Mouse (Mus musculus): ENCODE data around the gene Arl6ip4. TPM values are rescaled to one million over a fixed set of nuclear protein-coding genes. Genes with fewer than 3 reads are reported as not detected.

Arl6ip4 gene
- 81.3 and 97.4 TPM in 2 replicates for polyA plus RNA-seq (2014; fragmentation: Nextera tagmentation; extraction: Ambion mirVana)

DNA sequence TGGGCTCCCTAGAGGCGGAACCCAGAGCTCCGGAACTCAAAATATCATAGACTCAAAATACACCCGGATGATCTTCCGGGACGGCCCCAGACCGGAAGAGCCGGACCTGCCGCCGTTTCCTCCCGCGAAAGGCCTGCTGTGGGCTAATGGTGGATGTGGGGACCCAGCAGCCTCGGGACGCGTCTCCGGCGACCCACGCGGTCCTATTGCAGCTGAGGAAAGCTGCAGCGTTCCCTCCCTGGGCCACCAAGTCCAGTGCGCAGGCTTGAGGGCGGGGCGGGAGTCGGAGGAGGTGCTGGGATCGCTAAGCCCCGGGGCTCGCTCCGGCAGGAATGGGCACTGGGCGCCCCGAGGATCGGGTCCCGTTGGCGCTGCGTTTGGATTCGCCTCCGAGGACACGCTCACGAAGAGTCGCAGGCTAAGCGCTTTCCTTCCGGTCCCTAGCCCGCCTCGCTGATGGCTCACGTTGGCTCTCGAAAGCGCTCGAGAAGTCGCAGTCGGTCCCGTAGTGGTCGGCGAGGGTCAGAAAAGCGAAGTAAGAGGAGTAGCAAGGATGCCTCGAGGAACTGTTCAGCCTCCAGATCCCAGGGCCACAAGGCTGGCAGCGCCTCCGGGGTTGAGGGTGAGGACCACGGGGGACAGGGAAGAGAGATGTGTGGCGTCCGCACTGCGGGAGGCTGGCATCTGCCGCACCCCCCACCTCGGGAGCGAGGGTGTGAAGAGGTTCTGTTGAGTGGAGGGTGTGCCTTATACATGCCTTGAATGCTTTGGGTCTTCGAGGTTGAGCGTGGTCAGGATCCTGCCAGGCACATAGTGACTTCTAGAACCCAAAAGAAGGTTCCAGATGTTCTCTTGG lies at the start of gene Arl6ip4:
Gene Arl6ip4 (plus strand): TSS at position 100 of the 856 bp plus-strand sequence.
- H3K36me3 ChIP-seq (replicated peaks; ENCODE audit: control insufficient read depth, insufficient read depth, low read depth, low read length), result peaks cover 4% of the 10 kb centered on the region
- WGBS, result 2% methylated on average over 63 of the region's 64 CpGs
- no peak for ATAC-seq (replicated peaks; ENCODE audit: insufficient number of reproducible peaks, low FRiP score, low TSS enrichment, low read depth)

DNA sequence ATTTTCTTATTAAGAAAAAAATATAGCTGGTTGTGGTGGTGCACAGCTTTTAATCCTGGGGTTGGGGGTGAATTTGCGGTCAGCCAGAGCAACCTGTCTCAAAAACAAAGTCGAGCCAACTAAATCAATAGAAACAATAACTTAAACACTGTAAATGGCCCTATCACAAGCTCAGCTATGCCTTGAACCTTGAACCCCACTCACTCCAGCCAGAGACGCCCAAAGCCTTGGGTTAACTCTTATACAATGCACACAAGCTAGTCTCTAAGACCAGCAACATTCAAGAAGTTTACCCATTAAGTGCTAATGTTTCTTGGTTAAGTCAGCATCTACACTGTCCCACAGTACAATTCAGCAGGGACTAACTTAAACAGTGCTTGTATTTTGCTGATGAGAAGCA lies 46.2 kb upstream of the Arl6ip4 start:
- Histone ChIP-seq H3K27ac (replicated peaks; ENCODE audit: low read depth, low read length) (no peak overlapping the region), H3K4me2 (ENCODE audit: low read depth, low read length) (no peak overlapping the region), H3K4me3 (ENCODE audit: low read depth, low read length) (no peak overlapping the region), H3K9me3 (replicated peaks; ENCODE audit: control insufficient read depth, low read length) (no peaks in the 10 kb centered on the region), H3K36me3 (replicated peaks; ENCODE audit: control insufficient read depth, insufficient read depth, low read depth, low read length) (no peaks in the 10 kb centered on the region), H3K4me1 (ENCODE audit: control insufficient read depth, insufficient read depth, low read length) (no peaks in the 10 kb centered on the region), H3K27me3 (ENCODE audit: control insufficient read depth, insufficient read depth, low read length) (no peaks in the 10 kb centered on the region), H3K9ac (replicated peaks; ENCODE audit: low read length) (no peak overlapping the region)
- 91% methylated on average over 3 of the region's 3 CpGs for WGBS
- no peak for ATAC-seq (replicated peaks; ENCODE audit: insufficient number of reproducible peaks, low FRiP score, low TSS enrichment, low read depth)
- no peak for DNase-seq (ENCODE audit: low spot score)

More for the DNA sequence above, at the start of gene Arl6ip4:
- peak within 1 kb of the TSS; percentile 94 for H3K4me2 ChIP-seq (ENCODE audit: low read depth, low read length)
- H3K27ac ChIP-seq (replicated peaks; ENCODE audit: low read depth, low read length), result peak within 1 kb of the TSS; percentile 78; the same call in 1 of the 2 replicates
- DNase-seq (ENCODE audit: low spot score), result peak; percentile 80
- no peaks in the 10 kb centered on the region for H3K9me3 ChIP-seq (replicated peaks; ENCODE audit: control insufficient read depth, low read length)
- peak within 1 kb of the TSS; percentile 94 for H3K4me3 ChIP-seq (ENCODE audit: low read depth, low read length)
- H3K4me1 ChIP-seq (ENCODE audit: control insufficient read depth, insufficient read depth, low read length), result peaks cover 9% of the 10 kb centered on the region
- peak within 1 kb of the TSS; percentile 96 for H3K9ac ChIP-seq (replicated peaks; ENCODE audit: low read length)
- no peaks in the 10 kb centered on the region for H3K27me3 ChIP-seq (ENCODE audit: control insufficient read depth, insufficient read depth, low read length)

DNA sequence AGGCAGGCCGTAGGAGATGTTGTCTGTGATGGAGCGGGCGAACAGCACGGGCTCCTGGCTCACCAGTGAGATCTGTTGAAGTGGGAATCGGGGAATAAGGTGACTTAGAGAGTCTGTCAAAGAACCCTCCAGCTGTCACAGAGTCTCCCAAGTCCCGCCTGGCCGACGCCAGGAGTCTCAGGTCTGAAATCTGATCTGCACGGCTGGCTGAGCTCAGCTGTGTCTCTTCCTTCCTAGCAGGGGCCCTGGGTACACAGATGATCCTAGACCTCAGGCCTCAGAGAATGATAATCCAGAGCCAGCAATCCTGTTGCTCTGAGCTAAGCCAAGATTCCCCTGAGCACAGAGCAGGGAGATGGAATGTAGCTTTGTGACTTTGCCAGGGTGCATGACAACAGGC lies 42.2 kb upstream of the Arl6ip4 start:
- no peaks in the 10 kb centered on the region for H3K27me3 ChIP-seq (ENCODE audit: control insufficient read depth, insufficient read depth, low read length)
- H3K27ac ChIP-seq (replicated peaks; ENCODE audit: low read depth, low read length), result no peak overlapping the region
- H3K9ac ChIP-seq (replicated peaks; ENCODE audit: low read length), result no peak overlapping the region
- no peaks in the 10 kb centered on the region for H3K36me3 ChIP-seq (replicated peaks; ENCODE audit: control insufficient read depth, insufficient read depth, low read depth, low read length)
- no peaks in the 10 kb centered on the region for H3K9me3 ChIP-seq (replicated peaks; ENCODE audit: control insufficient read depth, low read length)
- no peaks in the 10 kb centered on the region for H3K4me1 ChIP-seq (ENCODE audit: control insufficient read depth, insufficient read depth, low read length)
- no peak overlapping the region for H3K4me3 ChIP-seq (ENCODE audit: low read depth, low read length)
- ATAC-seq (replicated peaks; ENCODE audit: insufficient number of reproducible peaks, low FRiP score, low TSS enrichment, low read depth), result no peak
- peak; percentile 61 for DNase-seq (ENCODE audit: low spot score)
- H3K4me2 ChIP-seq (ENCODE audit: low read depth, low read length), result no peak overlapping the region
- 40% methylated on average over 9 of the region's 9 CpGs for WGBS

DNA sequence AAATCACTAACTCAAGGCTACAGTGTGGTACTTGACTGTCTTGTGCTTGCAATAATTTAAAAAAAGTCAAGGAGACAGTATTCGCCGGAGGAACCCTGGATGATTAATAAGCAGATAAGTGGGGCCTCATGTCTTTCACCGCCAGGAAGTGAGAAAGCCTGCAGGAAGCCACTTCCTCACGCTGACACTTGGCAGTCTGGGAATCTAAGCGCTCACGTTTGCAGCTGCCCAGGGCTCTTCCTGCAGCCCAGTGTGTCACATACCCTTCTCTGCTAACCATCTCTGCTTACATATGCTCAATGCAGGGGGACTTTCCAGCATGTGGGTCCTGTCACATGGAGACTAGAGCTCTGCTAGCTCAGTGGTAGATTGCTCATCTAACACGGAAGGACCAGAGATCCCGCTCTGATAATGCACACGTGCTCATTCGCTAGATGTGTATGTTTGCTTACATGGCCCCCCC lies 41.0 kb upstream of the Arl6ip4 start:
- Histone ChIP-seq H3K4me2 (ENCODE audit: low read depth, low read length) (no peak overlapping the region), H3K27me3 (ENCODE audit: control insufficient read depth, insufficient read depth, low read length) (no peaks in the 10 kb centered on the region), H3K4me1 (ENCODE audit: control insufficient read depth, insufficient read depth, low read length) (no peaks in the 10 kb centered on the region), H3K27ac (replicated peaks; ENCODE audit: low read depth, low read length) (no peak overlapping the region), H3K4me3 (ENCODE audit: low read depth, low read length) (no peak overlapping the region), H3K36me3 (replicated peaks; ENCODE audit: control insufficient read depth, insufficient read depth, low read depth, low read length) (no peaks in the 10 kb centered on the region), H3K9ac (replicated peaks; ENCODE audit: low read length) (no peak overlapping the region), H3K9me3 (replicated peaks; ENCODE audit: control insufficient read depth, low read length) (no peaks in the 10 kb centered on the region)
- no peak for ATAC-seq (replicated peaks; ENCODE audit: insufficient number of reproducible peaks, low FRiP score, low TSS enrichment, low read depth)
- whole genome bisulfite sequencing, result 54% methylated on average over 10 of the region's 10 CpGs
- DNase-seq (ENCODE audit: low spot score), result no peak

DNA sequence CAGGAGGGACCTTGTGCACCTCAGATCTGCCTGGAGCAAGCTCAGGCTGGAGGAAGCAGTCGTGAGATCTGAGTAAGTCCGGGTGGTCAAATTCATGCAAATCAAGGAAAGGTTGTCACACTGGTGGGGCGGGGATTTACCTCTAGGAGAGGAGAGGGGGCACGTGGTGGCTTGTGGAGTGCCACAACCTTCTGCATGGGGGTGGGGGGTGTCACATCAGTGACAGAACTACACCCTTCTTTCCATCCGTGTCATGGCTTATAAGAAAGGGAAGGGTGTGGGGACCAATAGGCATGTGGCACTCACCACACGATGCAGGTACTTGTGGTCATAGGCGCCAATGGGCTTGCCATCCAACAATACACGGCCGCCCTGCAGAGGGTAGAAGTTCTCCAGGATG lies 40.2 kb upstream of the Arl6ip4 start:
- Histone ChIP-seq H3K27ac (replicated peaks; ENCODE audit: low read depth, low read length) (no peak overlapping the region), H3K4me1 (ENCODE audit: control insufficient read depth, insufficient read depth, low read length) (no peaks in the 10 kb centered on the region), H3K9me3 (replicated peaks; ENCODE audit: control insufficient read depth, low read length) (no peaks in the 10 kb centered on the region), H3K36me3 (replicated peaks; ENCODE audit: control insufficient read depth, insufficient read depth, low read depth, low read length) (no peaks in the 10 kb centered on the region), H3K4me3 (ENCODE audit: low read depth, low read length) (no peak overlapping the region), H3K27me3 (ENCODE audit: control insufficient read depth, insufficient read depth, low read length) (no peaks in the 10 kb centered on the region), H3K4me2 (ENCODE audit: low read depth, low read length) (no peak overlapping the region), H3K9ac (replicated peaks; ENCODE audit: low read length) (no peak overlapping the region)
- 69% methylated on average over 9 of the region's 9 CpGs for WGBS
- DNase-seq (ENCODE audit: low spot score), result no peak
- ATAC-seq (replicated peaks; ENCODE audit: insufficient number of reproducible peaks, low FRiP score, low TSS enrichment, low read depth), result no peak

DNA sequence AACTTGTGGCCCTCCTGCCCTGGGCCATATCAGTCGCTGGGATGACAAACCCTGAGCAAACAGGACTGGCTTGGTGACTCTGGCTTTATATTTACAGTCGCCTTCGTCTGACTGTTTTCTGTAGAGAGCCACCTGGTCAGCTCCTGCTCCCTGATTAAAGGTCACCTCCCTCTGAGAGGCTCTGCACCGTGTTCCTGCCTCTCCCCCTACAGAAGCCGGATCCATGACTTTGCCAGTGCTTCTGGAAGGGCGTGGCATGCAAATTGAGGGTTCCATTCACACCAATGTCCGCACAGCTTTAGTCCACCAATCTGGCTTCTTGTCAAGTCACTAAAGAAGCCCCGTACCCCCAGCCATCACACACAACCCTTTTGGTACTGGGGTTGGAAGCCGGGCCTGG lies 39.3 kb upstream of the Arl6ip4 start:
- DNase-seq (ENCODE audit: low spot score), result no peak
- H3K9ac ChIP-seq (replicated peaks; ENCODE audit: low read length), result no peak overlapping the region
- no peaks in the 10 kb centered on the region for H3K36me3 ChIP-seq (replicated peaks; ENCODE audit: control insufficient read depth, insufficient read depth, low read depth, low read length)
- H3K27me3 ChIP-seq (ENCODE audit: control insufficient read depth, insufficient read depth, low read length), result no peaks in the 10 kb centered on the region
- no peaks in the 10 kb centered on the region for H3K4me1 ChIP-seq (ENCODE audit: control insufficient read depth, insufficient read depth, low read length)
- no peak overlapping the region for H3K27ac ChIP-seq (replicated peaks; ENCODE audit: low read depth, low read length)
- WGBS, result 52% methylated on average over 9 of the region's 9 CpGs
- no peaks in the 10 kb centered on the region for H3K9me3 ChIP-seq (replicated peaks; ENCODE audit: control insufficient read depth, low read length)
- no peak for ATAC-seq (replicated peaks; ENCODE audit: insufficient number of reproducible peaks, low FRiP score, low TSS enrichment, low read depth)
- no peak overlapping the region for H3K4me2 ChIP-seq (ENCODE audit: low read depth, low read length)
- H3K4me3 ChIP-seq (ENCODE audit: low read depth, low read length), result no peak overlapping the region

DNA sequence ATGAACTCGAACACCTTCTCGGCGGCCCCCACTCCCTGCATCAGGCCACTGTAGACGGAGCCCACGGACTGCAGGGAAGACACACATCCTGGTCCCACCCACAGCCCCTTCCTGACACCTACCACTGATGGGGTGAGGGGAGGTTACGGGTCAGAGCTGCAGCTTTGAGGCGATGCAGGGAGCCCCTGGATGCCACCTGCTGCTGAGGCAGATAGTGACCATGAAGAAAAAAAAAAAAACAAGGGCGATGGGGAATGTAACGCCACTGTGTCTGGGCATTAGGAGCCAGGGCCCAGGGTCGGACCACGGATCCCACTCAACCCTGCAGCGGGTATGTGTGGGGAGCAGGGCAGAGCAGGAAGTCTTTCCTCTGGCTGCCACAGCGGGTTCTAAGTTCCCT lies 38.6 kb upstream of the Arl6ip4 start:
- Histone ChIP-seq H3K27me3 (ENCODE audit: control insufficient read depth, insufficient read depth, low read length) (no peaks in the 10 kb centered on the region), H3K27ac (replicated peaks; ENCODE audit: low read depth, low read length) (no peak overlapping the region), H3K4me1 (ENCODE audit: control insufficient read depth, insufficient read depth, low read length) (no peaks in the 10 kb centered on the region), H3K36me3 (replicated peaks; ENCODE audit: control insufficient read depth, insufficient read depth, low read depth, low read length) (no peaks in the 10 kb centered on the region), H3K4me3 (ENCODE audit: low read depth, low read length) (no peak overlapping the region), H3K9ac (replicated peaks; ENCODE audit: low read length) (no peak overlapping the region), H3K4me2 (ENCODE audit: low read depth, low read length) (no peak overlapping the region), H3K9me3 (replicated peaks; ENCODE audit: control insufficient read depth, low read length) (no peaks in the 10 kb centered on the region)
- no peak for ATAC-seq (replicated peaks; ENCODE audit: insufficient number of reproducible peaks, low FRiP score, low TSS enrichment, low read depth)
- WGBS, result 80% methylated on average over 13 of the region's 13 CpGs
- DNase-seq (ENCODE audit: low spot score), result no peak

DNA sequence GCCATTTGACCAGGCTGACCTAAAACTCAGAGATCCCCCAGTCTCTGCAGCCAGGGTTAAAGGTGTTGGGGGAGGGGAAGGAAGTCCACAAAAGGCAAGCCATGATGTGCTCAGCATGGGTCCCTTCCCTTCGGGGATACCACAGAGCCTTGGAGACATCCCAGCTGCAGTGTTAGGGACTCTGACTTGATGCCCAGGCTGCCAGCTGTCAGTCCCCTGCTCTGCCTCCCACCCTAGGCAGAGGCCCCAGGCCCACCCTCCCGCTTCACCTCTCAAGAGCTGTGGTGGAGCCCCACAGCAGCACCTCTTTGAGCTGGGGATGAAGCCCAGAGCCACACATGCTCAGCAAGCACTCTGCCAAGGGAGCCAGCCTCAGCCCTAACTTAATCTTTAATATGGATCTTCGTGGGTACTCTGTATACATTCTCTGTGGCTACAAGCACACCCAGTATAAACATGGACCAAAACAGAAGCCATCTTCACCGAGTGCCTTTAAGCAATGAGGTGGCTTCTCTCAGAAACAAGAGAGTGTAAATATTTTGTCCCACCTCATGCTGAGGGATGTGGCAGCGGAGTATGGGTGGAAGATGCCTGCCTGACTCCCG lies 37.9 kb upstream of the Arl6ip4 start:
- Histone ChIP-seq H3K9me3 (replicated peaks; ENCODE audit: control insufficient read depth, low read length) (no peaks in the 10 kb centered on the region), H3K9ac (replicated peaks; ENCODE audit: low read length) (no peak overlapping the region), H3K27me3 (ENCODE audit: control insufficient read depth, insufficient read depth, low read length) (no peaks in the 10 kb centered on the region), H3K4me2 (ENCODE audit: low read depth, low read length) (no peak overlapping the region), H3K4me1 (ENCODE audit: control insufficient read depth, insufficient read depth, low read length) (no peaks in the 10 kb centered on the region), H3K36me3 (replicated peaks; ENCODE audit: control insufficient read depth, insufficient read depth, low read depth, low read length) (no peaks in the 10 kb centered on the region), H3K4me3 (ENCODE audit: low read depth, low read length) (no peak overlapping the region), H3K27ac (replicated peaks; ENCODE audit: low read depth, low read length) (no peak overlapping the region)
- ATAC-seq (replicated peaks; ENCODE audit: insufficient number of reproducible peaks, low FRiP score, low TSS enrichment, low read depth) (no peak), DNase-seq (ENCODE audit: low spot score) (no peak)
- 62% methylated on average over 6 of the region's 6 CpGs for WGBS

Data from embryonic facial prominence, embryonic 11.5 days (tissue).